Mouse (Mus musculus) hindbrain, embryonic 11.5 days (tissue): Measurements from ENCODE around the gene Ifitm6. TPM values are rescaled to one million over a fixed set of nuclear protein-coding genes. Genes with fewer than 3 reads are reported as not detected.
A peak's percentile ranks its signal among the peaks of the same experiment; 100 is the strongest.
"Not testable (repeated sequence)": the region's sequence is repeated elsewhere in the genome, so short reads cannot be mapped to it uniquely, and the experiment has no call there.

Experiments used
- ATAC-seq: fragments of 200-750 bp; cut with Nextera tagmentation; 2 replicates; pipeline ENCODE4 v1.8.0; 2017; ENCODE audit warnings: mild to moderate bottlenecking, moderate TSS enrichment, moderate library complexity; ENCODE audit not compliant: low FRiP score
- DNase-seq: peaks from one replicate; pipeline ENCODE4 v3.0.0-alpha.2; 2015; ENCODE audit warnings: low spot score
- H3K27ac ChIP-seq: fragments of 300-500 bp; sonication (generic); 2 replicates; pipeline ENCODE4 v1.5.1; 2014; ENCODE audit warnings: mild to moderate bottlenecking, low read depth, low read length
- H3K27me3 ChIP-seq: fragments of 300-500 bp; sonication (generic); 2 replicates; pipeline ENCODE4 v1.6.1; 2014; ENCODE audit warnings: mild to moderate bottlenecking, low read length, moderate library complexity, mixed read lengths; ENCODE audit not compliant: control insufficient read depth, insufficient read depth
- H3K36me3 ChIP-seq: fragments of 300-500 bp; sonication (generic); 2 replicates; pipeline ENCODE4 v1.6.1; 2014; ENCODE audit warnings: mild to moderate bottlenecking, low read length, moderate library complexity, mixed read lengths; ENCODE audit not compliant: control insufficient read depth, insufficient read depth
- H3K4me1 ChIP-seq: fragments of 300-500 bp; sonication (generic); replicated peaks from 2 replicates; pipeline ENCODE4 v1.6.1; 2014; ENCODE audit warnings: low read length, mixed read lengths; ENCODE audit not compliant: control insufficient read depth, insufficient read depth
- H3K4me2 ChIP-seq: fragments of 300-500 bp; sonication (generic); replicated peaks from 2 replicates; pipeline ENCODE4 v1.6.1; 2014; ENCODE audit warnings: mild to moderate bottlenecking, low read depth, low read length
- H3K4me3 ChIP-seq: fragments of 300-500 bp; sonication (generic); 2 replicates; pipeline ENCODE4 v1.5.1; 2014; ENCODE audit warnings: low read depth, low read length
- H3K9ac ChIP-seq: fragments of 300-500 bp; sonication (generic); 2 replicates; pipeline ENCODE4 v1.6.1; 2014; ENCODE audit warnings: low read depth, low read length
- H3K9me3 ChIP-seq: fragments of 300-500 bp; sonication (generic); 2 replicates; pipeline ENCODE4 v1.6.1; 2016; ENCODE audit warnings: low read length; ENCODE audit not compliant: control insufficient read depth
- WGBS: fragments of 180-500 bp; shearing (Covaris S2); extraction: QIAGEN DNeasy Blood & Tissue Kit; methylation state at CpG from one replicate; pipeline ENCODE4 v1.1.7; 2014; 5-methylcytosine and 5-hydroxymethylcytosine counted together
- polyA plus RNA-seq: library from polyadenylated mRNA; unstranded; fragments of >200 nt; fragmentation: Nextera tagmentation; extraction: Ambion mirVana; gene quantifications from 2 replicates; pipeline ENCODE4 v1.2.1, GENCODE M21; 2014

The Ifitm6 gene
- 0.24 TPM in 1 of 2 replicates, not detected in the other for polyA plus RNA-seq

DNA sequence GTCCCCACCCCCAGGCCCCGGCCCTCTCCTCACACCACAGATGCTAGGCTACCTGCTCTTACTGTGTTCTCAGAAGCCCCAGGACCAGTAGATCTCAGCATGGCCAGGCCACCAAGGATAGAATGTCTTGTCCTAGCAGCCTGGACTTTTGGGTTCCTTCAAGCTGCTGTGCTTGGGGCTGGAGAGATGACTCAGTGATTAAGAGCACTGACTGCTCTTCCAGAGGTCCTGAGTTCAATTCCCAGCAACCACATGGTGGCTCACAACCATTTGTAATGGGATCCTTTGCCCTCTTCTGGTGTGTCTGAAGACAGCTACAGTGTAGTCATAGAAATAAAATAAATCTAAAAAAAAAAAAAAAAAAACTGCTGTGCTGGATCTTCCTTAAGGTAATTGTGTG is at the start of gene Ifitm6:
TSS of gene Ifitm6 (minus strand) at position 101 of the 400 bp plus-strand sequence.
- not testable (repeated sequence) for H3K4me3 ChIP-seq, H3K27ac ChIP-seq, H3K9me3 ChIP-seq, H3K9ac ChIP-seq, H3K4me2 ChIP-seq, H3K36me3 ChIP-seq, ATAC-seq, DNase-seq, H3K27me3 ChIP-seq, H3K4me1 ChIP-seq
- 100% methylated on average over 1 of the region's 1 CpGs for WGBS

DNA sequence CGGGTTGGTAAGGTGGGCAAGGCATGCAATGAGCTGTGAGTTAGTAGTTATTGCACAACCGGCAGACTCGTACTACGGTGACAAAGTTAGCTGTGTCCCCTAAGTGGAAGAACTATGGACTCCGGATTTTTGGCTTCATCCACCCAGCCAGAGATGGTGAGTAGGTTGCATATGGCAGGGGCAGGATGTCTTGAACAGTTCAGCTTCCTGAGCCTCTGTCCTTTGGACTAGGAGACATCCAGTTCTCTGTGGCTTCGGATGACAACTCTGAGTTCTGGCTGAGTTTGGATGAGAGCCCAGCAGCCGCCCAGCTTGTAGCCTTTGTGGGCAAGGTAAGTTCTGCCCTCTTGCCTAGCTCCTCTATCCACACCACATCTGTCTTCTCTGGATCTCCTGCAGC is 46.9 kb upstream of the Ifitm6 start:
- no peak overlapping the region for H3K27ac ChIP-seq
- ATAC-seq, result no peak
- no peaks in the 10 kb centered on the region for H3K27me3 ChIP-seq
- H3K9ac ChIP-seq, result no peak overlapping the region
- H3K36me3 ChIP-seq, result peaks cover 11% of the 10 kb centered on the region
- H3K4me1 ChIP-seq, result 0 out of 2 replicates have a peak, but pooled peaks cover 10% of the 10 kb centered on the region
- H3K4me3 ChIP-seq, result no peak overlapping the region
- no peak for DNase-seq
- WGBS, result 90% methylated on average over 7 of the region's 7 CpGs
- H3K9me3 ChIP-seq, result no peaks in the 10 kb centered on the region
- H3K4me2 ChIP-seq, result no peak overlapping the region

DNA sequence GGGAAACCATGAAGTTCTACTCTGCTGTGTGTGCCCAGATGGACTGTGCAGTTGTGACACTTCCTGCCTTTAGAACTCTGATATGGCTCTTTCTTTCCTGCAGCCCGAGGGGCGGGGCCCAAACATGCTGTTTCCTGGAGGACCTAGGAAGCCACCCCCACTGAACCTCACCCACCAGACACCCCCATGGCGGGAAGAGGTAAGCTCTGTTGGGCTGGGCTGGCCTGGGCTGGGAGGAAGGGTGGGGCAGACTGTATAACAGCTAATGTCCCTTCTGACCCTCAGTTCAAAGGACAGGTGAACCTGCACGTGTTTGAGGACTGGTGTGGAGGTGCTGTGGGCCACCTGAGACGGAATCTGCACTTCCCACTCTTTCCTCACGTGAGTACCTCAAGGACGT is 46.5 kb upstream of the Ifitm6 start:
- Histone ChIP-seq H3K4me2 (no peak overlapping the region), H3K9ac (no peak overlapping the region), H3K27me3 (no peaks in the 10 kb centered on the region), H3K4me1 (0 out of 2 replicates have a peak, but pooled peaks cover 10% of the 10 kb centered on the region), H3K9me3 (no peaks in the 10 kb centered on the region), H3K36me3 (peaks cover 11% of the 10 kb centered on the region), H3K27ac (no peak overlapping the region), H3K4me3 (no peak overlapping the region)
- DNase-seq (no peak), ATAC-seq (no peak)
- WGBS, result 88% methylated on average over 7 of the region's 7 CpGs

DNA sequence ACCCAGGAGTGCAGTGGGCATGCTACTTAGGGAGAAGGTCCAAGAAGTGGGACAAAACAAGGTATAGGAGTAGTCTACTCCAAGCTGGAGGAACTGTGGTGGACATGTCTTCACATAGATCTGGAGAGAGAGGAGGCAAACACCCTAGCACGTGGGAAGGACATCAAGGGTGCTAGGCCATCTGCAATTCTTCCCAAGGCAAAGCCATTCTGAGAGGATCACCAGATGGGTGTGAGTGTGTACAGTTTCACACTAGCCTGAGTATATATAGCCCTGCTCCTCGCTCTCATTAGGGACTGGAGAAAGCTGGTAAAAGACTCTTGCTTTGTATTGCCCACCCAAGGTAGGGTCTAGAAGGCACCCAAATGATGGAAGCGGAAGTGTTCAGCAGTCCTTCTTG is 45.6 kb upstream of the Ifitm6 start:
- Histone ChIP-seq H3K27me3 (no peaks in the 10 kb centered on the region), H3K9ac (no peak overlapping the region), H3K9me3 (no peaks in the 10 kb centered on the region), H3K4me3 (no peak overlapping the region), H3K27ac (no peak overlapping the region), H3K4me1 (0 out of 2 replicates have a peak, but pooled peaks cover 10% of the 10 kb centered on the region), H3K36me3 (peaks cover 11% of the 10 kb centered on the region), H3K4me2 (no peak overlapping the region)
- DNase-seq (no peak), ATAC-seq (no peak)
- 91% methylated on average over 3 of the region's 3 CpGs for WGBS

DNA sequence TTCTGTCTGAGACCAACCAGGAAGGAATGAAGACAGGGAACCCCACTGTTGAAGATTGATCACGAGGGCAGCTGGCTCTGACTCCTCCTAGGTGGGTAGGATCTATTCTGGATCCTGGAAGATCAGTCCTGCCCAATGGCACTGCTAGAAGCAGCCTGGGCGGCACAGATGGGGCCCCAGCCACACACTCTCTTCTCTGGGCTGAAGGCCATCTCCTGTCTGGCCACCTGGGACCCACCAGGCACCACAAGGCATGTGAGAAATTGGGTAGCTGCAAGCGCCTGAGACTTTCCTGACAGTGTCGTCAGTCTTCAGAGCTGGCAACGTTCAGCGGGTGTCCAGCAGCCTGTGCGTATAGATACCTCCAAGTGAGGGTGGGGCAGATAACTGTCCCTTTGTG is 44.8 kb upstream of the Ifitm6 start:
- ATAC-seq (no peak), DNase-seq (no peak)
- H3K4me1 ChIP-seq, result 0 out of 2 replicates have a peak, but pooled peaks cover 10% of the 10 kb centered on the region
- no peak overlapping the region for H3K4me2 ChIP-seq
- no peaks in the 10 kb centered on the region for H3K9me3 ChIP-seq
- no peak overlapping the region for H3K4me3 ChIP-seq
- no peak overlapping the region for H3K9ac ChIP-seq
- H3K27ac ChIP-seq, result no peak overlapping the region
- H3K27me3 ChIP-seq, result no peaks in the 10 kb centered on the region
- WGBS, result 86% methylated on average over 7 of the region's 7 CpGs
- peaks cover 11% of the 10 kb centered on the region for H3K36me3 ChIP-seq

DNA sequence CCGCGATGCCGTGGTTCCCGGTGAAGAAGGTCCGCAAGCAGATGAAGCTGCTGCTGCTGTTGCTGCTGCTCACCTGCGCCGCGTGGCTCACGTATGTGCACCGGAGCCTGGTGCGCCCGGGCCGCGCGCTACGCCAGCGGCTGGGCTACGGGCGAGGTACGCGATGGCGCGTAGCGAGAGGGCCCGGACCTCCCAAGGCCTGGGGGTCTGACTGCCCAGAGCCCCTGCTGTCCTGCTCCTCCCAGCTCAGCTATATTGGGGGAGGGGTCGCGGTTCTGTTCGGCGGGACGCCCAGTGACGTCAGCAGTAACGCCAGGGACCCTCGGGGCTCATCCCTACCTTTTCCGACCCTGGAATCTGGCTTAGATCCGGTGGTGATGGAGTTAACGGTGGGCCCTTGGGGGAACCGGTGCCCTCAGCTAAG is 43.6 kb upstream of the Ifitm6 start:
- under 1% methylated on average over 36 of the region's 37 CpGs for WGBS
- Histone ChIP-seq H3K4me2 (peak overlapping the region; percentile 73), H3K27me3 (no peaks in the 10 kb centered on the region), H3K4me3 (peak overlapping the region; percentile 88), H3K4me1 (0 out of 2 replicates have a peak, but pooled peaks cover 10% of the 10 kb centered on the region), H3K9me3 (no peaks in the 10 kb centered on the region), H3K9ac (peak overlapping the region; percentile 98), H3K27ac (peak overlapping the region; percentile 79), H3K36me3 (peaks cover 11% of the 10 kb centered on the region)
- DNase-seq, result peak; percentile 71
- peak; percentile 76 for ATAC-seq

DNA sequence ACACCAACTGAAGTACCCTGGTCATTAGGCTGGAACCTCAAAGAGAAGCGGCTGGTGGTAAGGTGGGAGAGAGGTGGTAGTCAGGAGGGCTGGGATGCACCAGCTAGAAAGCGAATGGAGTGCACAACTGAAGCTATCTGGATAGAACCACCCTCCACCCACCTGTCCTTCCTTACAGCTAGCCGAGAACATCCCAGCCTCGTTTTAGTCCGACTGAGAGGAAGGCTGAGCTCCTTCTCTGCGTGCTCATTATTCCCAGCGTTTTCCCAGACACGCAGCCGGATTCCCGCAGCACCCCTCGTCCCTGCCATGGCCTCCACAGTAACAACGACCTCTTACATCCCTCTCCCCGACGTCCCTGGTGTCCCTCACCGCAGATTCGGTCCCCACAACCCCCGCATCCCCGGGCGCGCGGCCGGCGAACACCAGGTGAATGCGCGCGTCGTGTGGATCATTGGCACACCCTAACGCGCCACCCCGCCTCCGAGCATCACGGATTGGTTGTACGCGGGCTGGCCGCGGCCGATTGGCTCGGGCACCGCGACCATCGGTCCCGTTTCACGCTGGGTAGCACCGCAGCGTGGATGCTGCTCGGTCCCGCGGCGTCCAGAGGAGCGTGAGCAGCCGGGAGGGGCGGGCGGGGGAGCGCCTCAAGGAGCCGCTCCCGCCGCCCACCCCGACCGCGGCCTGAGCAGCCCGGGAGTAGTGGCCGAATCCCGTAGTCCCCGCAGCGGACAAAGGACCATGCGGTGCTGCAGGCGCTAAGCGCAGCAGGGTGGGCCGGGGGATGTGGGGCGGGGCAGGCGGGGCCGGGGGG is 42.9 kb upstream of the Ifitm6 start, which contains the start of gene B4galnt4:
TSS of gene B4galnt4 (plus strand) at position 679 of the 817 bp plus-strand sequence.
- Histone ChIP-seq H3K9me3 (no peaks in the 10 kb centered on the region), H3K4me1 (0 out of 2 replicates have a peak, but pooled peaks cover 10% of the 10 kb centered on the region), H3K4me2 (peak within 1 kb of the TSS; percentile 73), H3K27me3 (no peaks in the 10 kb centered on the region), H3K9ac (peak within 1 kb of the TSS; percentile 98), H3K27ac (peak within 1 kb of the TSS; percentile 79), H3K36me3 (peaks cover 11% of the 10 kb centered on the region), H3K4me3 (peak within 1 kb of the TSS; percentile 88)
- DNase-seq, result peak; percentile 90
- under 1% methylated on average over 62 of the region's 72 CpGs for WGBS
- ATAC-seq, result peak; percentile 98

DNA sequence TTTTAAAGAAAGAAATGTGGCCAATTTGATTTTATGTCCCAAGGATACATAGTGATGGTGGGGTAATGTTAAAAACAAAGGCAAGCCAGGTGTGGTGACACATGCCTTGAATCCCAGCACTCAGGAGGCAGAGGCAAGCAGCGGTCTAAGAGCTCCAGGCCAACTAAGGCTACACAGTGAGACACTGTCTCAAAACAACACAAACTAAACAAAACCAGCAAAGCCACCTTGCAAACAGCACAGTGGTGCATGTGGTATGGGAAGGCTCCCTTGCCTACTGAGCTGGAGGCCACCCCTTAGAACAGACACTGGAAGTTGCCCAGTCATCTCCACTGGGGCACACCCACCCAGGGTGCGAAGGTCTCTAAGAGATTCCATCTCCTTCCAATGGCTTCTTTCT is 42.2 kb upstream of the Ifitm6 start:
- Histone ChIP-seq H3K27me3 (no peaks in the 10 kb centered on the region), H3K36me3 (peaks cover 5% of the 10 kb centered on the region), H3K9me3 (no peaks in the 10 kb centered on the region), H3K9ac (peak overlapping the region; percentile 98), H3K4me1 (0 out of 2 replicates have a peak, but pooled peaks cover 10% of the 10 kb centered on the region), H3K4me3 (peak overlapping the region; percentile 88), H3K4me2 (peak overlapping the region; percentile 73), H3K27ac (peak overlapping the region; percentile 79; the same call in 1 of the 2 replicates)
- WGBS, result 79% methylated on average over 2 of the region's 2 CpGs
- DNase-seq (no peak), ATAC-seq (no peak)
